Mouse (Mus musculus) cortical plate, adult 2 months (tissue): ENCODE results near the gene Kansl1l.

Experiments
- CTCF ChIP-seq: fragments of 200-500 bp; IDR thresholded peaks from 2 replicates; pipeline ENCODE4 v1.5.1; 2011; ENCODE audit warnings: mild to moderate bottlenecking, control low read depth, low read length; ENCODE audit not compliant: insufficient read depth; ENCODE audit errors: extremely low read depth
- POLR2A ChIP-seq: fragments of 200-500 bp; IDR thresholded peaks from 2 replicates; pipeline ENCODE4 v1.6.1; 2011; ENCODE audit warnings: mild to moderate bottlenecking, low read length, control low read depth; ENCODE audit not compliant: insufficient read depth; ENCODE audit errors: extremely low read depth

GRCm38 (mm10) chr1:66839135-66839534 is 21.8 kb upstream of the Kansl1l start:
- no peak for TF ChIP-seq CTCF
- no peak for TF ChIP-seq POLR2A
